Mouse (Mus musculus): ENCODE results near the gene Syt14. TPM values are rescaled to one million over a fixed set of nuclear protein-coding genes. Genes with fewer than 3 reads are reported as not detected.

Gene Syt14
- total and polyA plus RNA-seq, 3 experiments = 1.8 to 2.4 TPM; not detected in 1

DNA sequence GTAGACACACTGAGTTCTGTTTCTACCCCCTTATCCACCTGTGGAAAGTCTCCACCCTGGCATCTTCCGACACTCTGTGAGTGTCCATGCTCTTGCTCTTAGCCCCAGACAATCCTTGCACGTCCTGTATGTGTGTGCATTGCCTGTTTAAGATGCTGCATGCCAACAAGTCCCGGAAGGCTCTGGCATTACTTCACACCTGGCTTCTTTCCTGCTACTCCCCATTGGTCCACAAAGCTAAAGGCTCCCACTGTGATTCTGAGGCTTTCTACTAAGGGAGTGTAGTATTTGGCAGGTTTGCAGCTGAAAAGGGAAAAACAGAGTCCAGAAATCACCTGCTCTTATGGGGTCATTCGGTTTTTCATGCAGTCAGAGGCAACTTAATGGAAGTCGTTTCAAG lies 162.7 kb downstream of the Syt14 start:
- no peak for DNase-seq (ENCODE audit: low read depth, low spot score)
- Histone ChIP-seq H3K27me3 (ENCODE audit: control insufficient read depth in 1 of 2, insufficient read depth in 2 of 2, low read length in 2 of 2) (no peaks in the 10 kb centered on the region; a peak in 1 of 4 replicates), H3K9ac (ENCODE audit: control insufficient read depth, low read depth, low read length, poor library complexity, severe bottlenecking) (no peak overlapping the region), H3K36me3 (ENCODE audit: control insufficient read depth in 1 of 2, insufficient read depth in 2 of 2, low read length in 2 of 2) (no peaks in the 10 kb centered on the region), H3K4me3 (ENCODE audit: control insufficient read depth in 1 of 2, insufficient read depth in 1 of 2, low read depth in 2 of 2, low read length in 2 of 2) (no peak overlapping the region), H3K4me1 (ENCODE audit: control insufficient read depth in 1 of 2, insufficient read depth in 2 of 2, low read length in 2 of 2) (no peaks in the 10 kb centered on the region), H3K79me2 (ENCODE audit: control insufficient read depth, insufficient read depth, low read length, poor library complexity) (no peaks in the 10 kb centered on the region), H3K9me3 (replicated peaks; ENCODE audit: insufficient read depth, low read length) (no peaks in the 10 kb centered on the region), H3K27ac (ENCODE audit: control insufficient read depth, low read depth, low read length) (no peak overlapping the region)
- TF ChIP-seq TBP (IDR thresholded peaks at IDR 0.05; ENCODE audit: low read depth, low read length) = no peak
- TF ChIP-seq NRF1 (IDR thresholded peaks at IDR 0.05; ENCODE audit: insufficient read depth, low read depth, low read length, poor library complexity, severe bottlenecking) = no peak
- no peak for TF ChIP-seq TCF12 (IDR thresholded peaks at IDR 0.05; ENCODE audit: low read depth, low read length)

DNA sequence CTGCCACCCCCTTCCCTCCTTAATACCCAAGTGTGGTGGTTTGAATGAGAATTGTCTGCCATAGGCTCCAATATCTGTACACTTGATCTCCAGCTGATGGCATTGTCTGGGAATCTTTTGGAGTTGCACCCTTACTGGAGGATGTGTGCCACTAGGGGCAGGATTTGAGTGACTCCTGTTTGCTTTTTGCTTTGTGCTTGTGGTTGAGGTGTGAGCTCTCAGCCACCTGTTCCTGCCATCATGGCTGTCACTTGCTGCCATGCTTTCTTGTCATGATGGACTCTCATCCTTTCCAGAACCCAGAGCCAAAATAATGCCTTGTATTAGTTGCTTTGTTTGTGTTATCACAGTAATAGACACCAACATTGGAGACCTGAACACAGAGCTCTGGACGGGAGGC lies 165.8 kb downstream of the Syt14 start:
- no peaks in the 10 kb centered on the region for H3K4me1 ChIP-seq (ENCODE audit: control insufficient read depth in 1 of 2, insufficient read depth in 2 of 2, low read length in 2 of 2)
- no peak overlapping the region for H3K27ac ChIP-seq (ENCODE audit: control insufficient read depth, low read depth, low read length)
- no peaks in the 10 kb centered on the region for H3K9me3 ChIP-seq (replicated peaks; ENCODE audit: insufficient read depth, low read length)
- no peak overlapping the region for H3K4me3 ChIP-seq (ENCODE audit: control insufficient read depth in 1 of 2, insufficient read depth in 1 of 2, low read depth in 2 of 2, low read length in 2 of 2)
- TF ChIP-seq MAFK (IDR thresholded peaks at IDR 0.05; ENCODE audit: borderline replicate concordance, low read depth, low read length) = no peak
- no peak for TF ChIP-seq ZNF384 (IDR thresholded peaks at IDR 0.05; ENCODE audit: low read depth, low read length)
- no peak for TF ChIP-seq MXI1 (IDR thresholded peaks at IDR 0.05; ENCODE audit: low read depth, low read length)
- no peak for TF ChIP-seq POLR2AphosphoS2 (IDR thresholded peaks at IDR 0.05; ENCODE audit: low read length)
- TF ChIP-seq TAL1 (IDR thresholded peaks at IDR 0.05; ENCODE audit: low read length) = no peak
- TF ChIP-seq MYB (IDR thresholded peaks at IDR 0.05; ENCODE audit: low read depth, low read length) = no peak
- no peak for TF ChIP-seq ELF1 (IDR thresholded peaks at IDR 0.05; ENCODE audit: low read depth, low read length)
- no peak for TF ChIP-seq MAZ (IDR thresholded peaks at IDR 0.05; ENCODE audit: low read depth, low read length)
- TF ChIP-seq CHD1 (IDR thresholded peaks at IDR 0.05; ENCODE audit: low read depth, low read length) = no peak
- no peak for TF ChIP-seq ZC3H11A (IDR thresholded peaks at IDR 0.05; ENCODE audit: low read depth, low read length)
- no peak for TF ChIP-seq RAD21 (IDR thresholded peaks at IDR 0.05; ENCODE audit: low read depth, low read length)
- TF ChIP-seq EP300 (IDR thresholded peaks at IDR 0.05; ENCODE audit: low read depth in 1 of 2, low read length in 2 of 2) = no peak
- TF ChIP-seq JUND (IDR thresholded peaks at IDR 0.05; ENCODE audit: low read depth, low read length) = no peak
- TF ChIP-seq UBTF (IDR thresholded peaks at IDR 0.05; ENCODE audit: borderline replicate concordance, insufficient read depth, low read depth, low read length) = no peak
- no peak for TF ChIP-seq TCF12 (IDR thresholded peaks at IDR 0.05; ENCODE audit: low read depth, low read length)
- TF ChIP-seq USF1 (IDR thresholded peaks at IDR 0.05; ENCODE audit: low read depth, low read length) = no peak
- TF ChIP-seq MEF2A (IDR thresholded peaks at IDR 0.05; ENCODE audit: extremely low read depth, insufficient replicate concordance, low read depth, low read length, poor library complexity, severe bottlenecking) = no peak
- no peak for TF ChIP-seq NRF1 (IDR thresholded peaks at IDR 0.05; ENCODE audit: insufficient read depth, low read depth, low read length, poor library complexity, severe bottlenecking)
- TF ChIP-seq MAX (IDR thresholded peaks at IDR 0.05; ENCODE audit: low read length) = no peak
- TF ChIP-seq GABPA (IDR thresholded peaks at IDR 0.05; ENCODE audit: low read depth, low read length) = no peak
- H3K79me2 ChIP-seq (ENCODE audit: control insufficient read depth, insufficient read depth, low read length, poor library complexity) = no peaks in the 10 kb centered on the region
- DNase-seq (ENCODE audit: low read depth, low spot score) = no peak
- H3K36me3 ChIP-seq (ENCODE audit: control insufficient read depth in 1 of 2, insufficient read depth in 2 of 2, low read length in 2 of 2) = no peaks in the 10 kb centered on the region
- no peaks in the 10 kb centered on the region; a peak in 2 of 4 replicates for H3K27me3 ChIP-seq (ENCODE audit: control insufficient read depth in 1 of 2, insufficient read depth in 2 of 2, low read length in 2 of 2)
- no peak overlapping the region for H3K9ac ChIP-seq (ENCODE audit: control insufficient read depth, low read depth, low read length, poor library complexity, severe bottlenecking)
